Mouse (Mus musculus) liver, adult (tissue): ENCODE data around the gene Zpbp2.

Source experiments
- GATA4 ChIP-seq: IDR thresholded peaks from 2 replicates; pipeline ENCODE4 v1.6.1; 2014; ENCODE audit warnings: mild to moderate bottlenecking, low read length; ENCODE audit not compliant: insufficient replicate concordance

Zpbp2 gene

GRCm38 (mm10) chr11:98546529-98547307 is 4.2 kb upstream of the Zpbp2 start:
- TF ChIP-seq GATA4: no peak

- TF ChIP-seq GATA4: no peak
These were observed 3.6 kb upstream of the Zpbp2 start for GRCm38 (mm10) chr11:98547308-98547693.

GRCm38 (mm10) chr11:98549363-98549762 is 1.5 kb upstream of the Zpbp2 start:
- no peak for TF ChIP-seq GATA4

GRCm38 (mm10) chr11:98550311-98550974 is 454 bp upstream of the Zpbp2 start:
- TF ChIP-seq GATA4: no peak

- no peak for TF ChIP-seq GATA4
These were observed 3.1 kb downstream of the Zpbp2 start for GRCm38 (mm10) chr11:98553966-98554365.

- no peak for TF ChIP-seq GATA4
These were observed 4.3 kb downstream of the Zpbp2 start for GRCm38 (mm10) chr11:98555124-98555700.

GRCm38 (mm10) chr11:98560942-98561341 is 10.0 kb downstream of the Zpbp2 start:
- TF ChIP-seq GATA4: no peak

- TF ChIP-seq GATA4: no peak
These were observed 12.1 kb downstream of the Zpbp2 start for GRCm38 (mm10) chr11:98563025-98563424.

GRCm38 (mm10) chr11:98563921-98564414 is 13.1 kb downstream of the Zpbp2 start:
- TF ChIP-seq GATA4: no peak

GRCm38 (mm10) chr11:98568326-98568725 is 17.4 kb downstream of the Zpbp2 start:
- no peak for TF ChIP-seq GATA4

GRCm38 (mm10) chr11:98569461-98569860 is 18.6 kb downstream of the Zpbp2 start:
- TF ChIP-seq GATA4: no peak

- no peak for TF ChIP-seq GATA4
These were observed 26.9 kb downstream of the Zpbp2 start for GRCm38 (mm10) chr11:98577776-98578175.

- TF ChIP-seq GATA4: peak; percentile 74; the same call in 1 of the 2 replicates
These were observed 29.6 kb downstream of the Zpbp2 start for GRCm38 (mm10) chr11:98580301-98581121.

- no peak for TF ChIP-seq GATA4
These were observed 30.6 kb downstream of the Zpbp2 start for GRCm38 (mm10) chr11:98581286-98582029.
